In the genomic region with DNA sequence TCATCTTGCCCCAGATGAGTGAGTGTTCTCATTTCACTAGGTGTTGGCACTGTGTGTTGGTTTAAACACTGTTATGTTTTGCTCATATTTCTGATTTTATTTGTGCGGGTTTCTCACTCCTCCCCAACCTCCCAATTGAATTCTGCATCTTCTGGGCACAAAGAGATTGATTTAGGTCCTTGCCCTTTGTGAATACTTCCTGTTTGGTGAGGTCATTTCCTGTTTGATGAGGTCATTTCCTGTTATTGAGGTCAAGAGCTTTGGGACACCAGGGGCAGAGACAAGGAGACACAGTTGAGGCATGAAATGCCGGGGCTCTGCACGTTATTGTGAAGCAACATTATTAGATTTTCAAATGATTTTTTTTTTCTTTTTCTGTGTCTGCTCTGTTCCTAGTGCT, we compare ENCODE assay signal across 15 mouse cellular contexts.
DNase-seq lines count a peak whose midpoint lies in the region; ATAC-seq lines count a peak whose summit lies in the region.
"Had no signal": no experiment of that assay in that cellular context is flagged by ENCODE, and none has a peak within 500 bp of the region (broad histone marks: within the 10 kb centered on the region; RNA-seq: fewer than 3 reads in every experiment).

No protein-coding gene starts in this region.

- H3K9me3 ChIP-seq in hindbrain, embryonic 14.5 days (ENCODE audit: control insufficient read depth, low read length): no peaks in the 10 kb centered on the region
- H3K9me3 ChIP-seq in hindbrain, embryonic 12.5 days (replicated peaks): no peaks in the 10 kb centered on the region
- H3K9me3 ChIP-seq: heart, embryonic 13.5 days had no signal

- H3K4me2 ChIP-seq in hindbrain, embryonic 14.5 days (replicated peaks): no peak overlapping the region
- no peak overlapping the region for H3K4me2 ChIP-seq in hindbrain, embryonic 12.5 days (replicated peaks)
- H3K4me2 ChIP-seq: heart, embryonic 13.5 days had no signal

- no peak overlapping the region for H3K9ac ChIP-seq in hindbrain, embryonic 14.5 days
- no peak overlapping the region for H3K9ac ChIP-seq in hindbrain, embryonic 12.5 days
- H3K9ac ChIP-seq: forebrain, postnatal 0 days; heart, embryonic 13.5 days; liver, postnatal 0 days had no signal

- ATAC-seq in hindbrain, embryonic 14.5 days (ENCODE audit: low FRiP score): no peak
- no peak for ATAC-seq in hindbrain, embryonic 12.5 days (ENCODE audit: low FRiP score)
- ATAC-seq: inflammation-experienced regulatory T-cells, adult 6 months; liver, postnatal 0 days had no signal

- WGBS in hindbrain, embryonic 14.5 days: 75% methylated on average over 3 of the region's 3 CpGs
- whole genome bisulfite sequencing in hindbrain, embryonic 12.5 days: 70% methylated on average over 3 of the region's 3 CpGs

- H3K27ac ChIP-seq in hindbrain, embryonic 14.5 days: peak overlapping the region; percentile 23; the same call in 1 of the 2 replicates
- no peak overlapping the region for H3K27ac ChIP-seq in hindbrain, embryonic 12.5 days
- H3K27ac ChIP-seq: heart, embryonic 13.5 days had no signal

- no peak for DNase-seq in hindbrain, embryonic 14.5 days (ENCODE audit: low spot score)
- peak; percentile 9 for DNase-seq in retina, embryonic 14.5 days (ENCODE audit: low spot score)
- DNase-seq in retina, postnatal 1 day: no peak
- peak; percentile 5 for DNase-seq in induced T-regulatory cell, adult 2 months (ENCODE audit: low read depth)
- no peak for DNase-seq in left cerebral cortex, adult 9 months (ENCODE audit: low spot score in 2 of 2)
- DNase-seq in gastrocnemius, postnatal 25 days: no peak
- no peak for DNase-seq in urinary bladder, postnatal 4 days (ENCODE audit: low spot score in 2 of 2)
- DNase-seq: cerebellum, postnatal 10 days; gastrocnemius, postnatal 14 days; liver, postnatal 0 days had no signal

- H3K36me3 ChIP-seq in hindbrain, embryonic 14.5 days (replicated peaks; ENCODE audit: control insufficient read depth, insufficient read depth): no peaks in the 10 kb centered on the region
- H3K36me3 ChIP-seq in hindbrain, embryonic 12.5 days: no peaks in the 10 kb centered on the region
- H3K36me3 ChIP-seq: heart, embryonic 13.5 days had no signal

- H3K27me3 ChIP-seq in hindbrain, embryonic 14.5 days (ENCODE audit: control insufficient read depth, insufficient read depth, low read length): no peaks in the 10 kb centered on the region
- H3K27me3 ChIP-seq in hindbrain, embryonic 12.5 days: no peaks in the 10 kb centered on the region
- H3K27me3 ChIP-seq: heart, embryonic 13.5 days had no signal

- no peak overlapping the region for H3K4me3 ChIP-seq in hindbrain, embryonic 14.5 days (replicated peaks; ENCODE audit: low read length)
- H3K4me3 ChIP-seq in hindbrain, embryonic 12.5 days: no peak overlapping the region
- H3K4me3 ChIP-seq: erythroblast, embryonic 14.5 days; heart, embryonic 13.5 days had no signal

- H3K4me1 ChIP-seq in hindbrain, embryonic 14.5 days (replicated peaks; ENCODE audit: control insufficient read depth, insufficient read depth, low read length): no peaks in the 10 kb centered on the region
- 0 out of 2 replicates have a peak, but pooled peaks cover 6% of the 10 kb centered on the region for H3K4me1 ChIP-seq in hindbrain, embryonic 12.5 days

Comparison
In these comparisons a context has a peak if more than half of its experiments do, and no peak if none do; other contexts are left out.
1. DNase-seq: peak in retina, embryonic 14.5 days (single experiment) and induced T-regulatory cell, adult 2 months (single experiment); none in hindbrain, embryonic 14.5 days (single experiment), retina, postnatal 1 day (single experiment), left cerebral cortex, adult 9 months (0 of 2), gastrocnemius, postnatal 25 days (single experiment) and urinary bladder, postnatal 4 days (0 of 2).